Mouse (Mus musculus) layer of hippocampus, adult 9-10 months (tissue): Measurements from ENCODE around the gene Fgg.

Experiments
- DNase-seq: peaks from one replicate; pipeline ENCODE4 v3.0.0; 2022; ENCODE audit warnings: low spot score

Fgg gene

GRCm38 (mm10) chr3:83007557-83007956 is at the start of gene Fgg:
Fgg (plus strand) TSS chr3:83007724.
- DNase-seq = no peak

- no peak for DNase-seq
These were observed 36.5 kb upstream of the Fgg start for GRCm38 (mm10) chr3:82971046-82971445.

DNA sequence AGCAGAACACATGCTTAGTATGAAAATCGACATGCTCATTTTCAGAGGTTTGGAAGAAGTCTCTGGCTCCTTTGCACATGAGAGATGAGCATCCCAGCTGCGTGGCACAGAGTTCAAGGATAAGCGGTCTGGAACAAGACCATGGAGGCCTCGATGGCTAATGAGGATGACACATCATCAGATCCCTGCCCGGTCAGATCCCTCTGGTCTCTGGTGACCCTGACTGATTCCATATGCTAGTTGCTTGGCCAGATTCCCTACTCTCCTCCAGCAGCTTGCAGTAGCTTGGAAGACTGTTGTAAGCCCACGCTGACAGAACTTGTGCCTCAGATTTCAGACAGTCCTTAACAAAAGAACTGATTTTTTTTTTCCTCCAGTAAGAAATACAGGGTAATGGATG is 26.7 kb upstream of the Fgg start:
- DNase-seq = no peak

DNA sequence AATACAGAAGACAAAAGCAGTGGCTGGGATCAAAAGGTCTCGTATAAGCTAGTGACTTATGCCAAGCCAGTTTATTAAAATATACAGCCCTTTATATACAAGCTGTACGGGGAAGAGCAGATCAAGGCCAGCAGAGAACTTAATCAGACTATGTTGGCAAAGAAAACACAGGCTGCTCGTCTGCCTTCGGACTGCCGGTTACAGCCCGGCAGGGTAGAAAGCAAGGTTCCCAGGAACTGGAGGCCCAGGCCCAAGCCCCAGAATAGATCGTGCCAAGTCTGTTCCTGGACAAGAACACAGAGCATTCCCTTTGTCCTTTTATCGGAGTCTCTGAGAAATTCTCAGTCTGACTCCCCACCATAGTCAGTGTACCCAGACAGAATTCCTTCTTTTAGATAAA is 25.7 kb upstream of the Fgg start:
- no peak for DNase-seq

- no peak for DNase-seq
These were observed 22.7 kb upstream of the Fgg start for GRCm38 (mm10) chr3:82984840-82985239.

DNA sequence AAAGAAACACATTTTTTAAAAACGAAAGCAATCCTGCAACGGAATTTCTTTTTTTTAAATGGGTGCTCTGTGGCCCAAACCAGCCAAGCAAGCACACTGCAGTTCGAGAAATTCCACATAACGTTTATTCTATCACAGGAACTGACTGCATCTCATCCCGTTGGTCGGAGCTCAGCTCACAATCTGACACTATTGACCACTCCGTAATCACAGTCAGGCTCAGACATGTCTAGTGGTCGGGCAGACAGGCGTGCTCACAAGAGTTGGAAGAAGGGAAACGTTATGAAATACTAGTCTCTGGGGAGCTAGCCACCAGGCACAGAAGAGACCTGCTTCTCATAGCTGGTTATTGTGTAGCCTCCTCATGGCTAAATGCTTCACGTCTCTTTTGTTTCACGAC is 15.6 kb upstream of the Fgg start:
- DNase-seq = no peak

DNA sequence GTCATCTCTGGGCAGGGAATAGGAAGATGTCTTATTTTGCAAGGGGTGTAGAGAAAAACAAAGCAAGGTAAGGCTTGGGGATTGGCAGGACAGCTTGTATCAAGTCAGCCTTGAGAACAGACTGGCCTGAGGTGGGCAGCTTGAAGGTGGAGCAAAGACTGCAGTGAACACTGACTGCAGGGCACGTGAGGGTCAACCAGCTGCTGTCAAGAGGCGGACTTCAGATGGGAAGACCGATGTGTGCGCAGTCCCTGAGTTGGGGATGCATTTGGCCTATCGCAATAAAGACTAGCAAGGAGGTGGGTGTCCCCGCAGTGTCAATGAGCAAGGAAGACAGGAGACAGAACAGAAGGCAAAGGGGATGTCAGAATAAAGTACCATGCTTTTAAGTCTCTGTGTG is 14.6 kb upstream of the Fgg start:
- no peak for DNase-seq

- DNase-seq = no peak
These were observed 12.2 kb upstream of the Fgg start for GRCm38 (mm10) chr3:82995368-82995767.

DNA sequence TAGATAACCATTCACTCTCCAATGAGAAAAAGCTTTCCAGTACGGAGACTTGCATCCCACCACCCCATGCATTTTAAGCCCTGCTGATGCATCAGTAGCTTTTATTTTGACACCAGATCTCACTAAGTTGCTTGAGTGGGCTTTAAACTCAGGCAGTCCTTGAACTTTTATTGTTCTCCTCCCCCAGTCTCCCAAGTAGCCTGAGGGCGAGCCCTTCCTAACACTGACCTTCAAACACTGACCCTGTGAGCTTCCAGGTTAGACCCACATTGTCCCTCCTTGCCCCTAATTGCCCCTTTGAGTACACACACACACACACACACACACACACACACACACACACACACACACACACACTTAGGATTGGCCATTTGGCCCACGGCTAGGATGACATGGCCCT is 10.9 kb upstream of the Fgg start:
- no peak for DNase-seq

- DNase-seq = peak; percentile 90
These were observed 8.6 kb upstream of the Fgg start for GRCm38 (mm10) chr3:82998772-82999463.

DNA sequence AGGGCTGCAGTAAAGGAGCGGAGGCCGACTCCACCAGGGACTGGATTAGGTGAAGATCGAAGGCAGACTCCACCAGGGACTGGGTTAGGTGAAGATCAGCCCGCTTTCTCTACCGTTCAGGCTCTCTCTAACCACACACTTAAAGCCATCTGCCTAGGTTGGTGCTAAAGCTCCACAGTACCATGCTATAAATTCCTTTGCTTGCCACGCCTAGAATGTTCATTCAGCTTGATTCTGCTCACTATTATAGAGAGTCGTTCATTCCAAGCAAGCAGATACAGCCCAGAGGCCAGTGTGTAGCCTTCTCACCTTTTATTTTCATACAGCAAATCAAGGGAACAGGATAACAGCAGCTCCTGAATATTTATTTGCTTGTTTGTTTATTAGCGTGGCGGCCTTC is 7.5 kb upstream of the Fgg start:
- no peak for DNase-seq

DNA sequence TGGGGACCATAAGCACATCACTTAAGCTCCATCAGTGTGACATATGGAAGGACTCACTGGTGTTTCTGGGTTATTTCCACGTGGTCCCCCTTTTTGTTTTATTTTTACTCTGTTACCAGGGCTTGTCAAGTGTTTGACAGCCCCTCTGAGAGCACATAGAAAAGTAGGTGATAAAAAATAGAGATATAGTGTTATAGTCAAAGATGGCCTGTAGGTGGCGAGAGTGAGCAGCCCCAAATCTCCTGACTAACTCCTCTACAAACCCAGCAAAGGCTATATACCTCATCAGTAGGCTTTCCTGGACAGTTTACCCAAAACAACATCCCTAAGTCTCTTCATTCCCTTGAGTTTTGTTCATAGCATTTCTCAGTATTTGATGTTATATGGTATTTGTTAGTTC is 5.3 kb upstream of the Fgg start:
- no peak for DNase-seq

DNA sequence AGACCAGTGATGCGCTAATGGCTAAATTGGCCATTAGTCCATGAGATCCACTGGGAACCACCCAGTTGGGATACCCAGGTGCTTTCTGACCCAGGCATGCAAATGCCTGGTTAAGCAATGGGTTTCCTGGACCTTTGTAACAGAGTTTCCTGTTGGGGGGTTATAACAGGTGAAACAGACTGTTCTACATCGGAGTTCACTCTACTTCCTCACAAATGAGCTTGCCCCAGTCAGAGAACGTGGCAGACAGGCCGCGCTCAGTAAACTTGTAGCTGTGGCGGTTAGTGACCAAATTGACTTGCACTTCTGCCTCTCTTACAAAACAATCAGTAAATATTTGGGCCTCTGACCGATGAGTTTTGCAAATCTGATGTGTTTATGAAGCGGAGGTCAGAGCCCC is 4.5 kb upstream of the Fgg start:
- no peak for DNase-seq

DNA sequence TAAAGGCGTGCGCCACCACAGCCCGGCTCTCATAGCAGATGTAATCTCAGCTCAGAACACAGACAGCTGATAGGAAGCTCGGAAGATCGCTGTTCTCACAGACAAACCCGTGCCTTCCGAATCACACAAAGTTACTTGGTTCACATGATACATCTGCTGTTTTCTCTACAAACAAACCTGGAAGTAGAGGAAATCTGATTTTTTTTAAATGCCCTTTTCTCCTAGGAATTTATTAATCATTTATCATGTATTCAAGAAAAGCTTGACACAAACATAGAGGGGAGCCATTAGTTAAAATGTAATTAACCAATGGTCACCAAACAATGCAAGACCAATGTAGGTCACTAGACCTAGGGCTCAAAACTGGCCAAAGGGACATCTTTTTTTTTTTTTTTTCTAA is 2.7 kb upstream of the Fgg start:
- no peak for DNase-seq

DNA sequence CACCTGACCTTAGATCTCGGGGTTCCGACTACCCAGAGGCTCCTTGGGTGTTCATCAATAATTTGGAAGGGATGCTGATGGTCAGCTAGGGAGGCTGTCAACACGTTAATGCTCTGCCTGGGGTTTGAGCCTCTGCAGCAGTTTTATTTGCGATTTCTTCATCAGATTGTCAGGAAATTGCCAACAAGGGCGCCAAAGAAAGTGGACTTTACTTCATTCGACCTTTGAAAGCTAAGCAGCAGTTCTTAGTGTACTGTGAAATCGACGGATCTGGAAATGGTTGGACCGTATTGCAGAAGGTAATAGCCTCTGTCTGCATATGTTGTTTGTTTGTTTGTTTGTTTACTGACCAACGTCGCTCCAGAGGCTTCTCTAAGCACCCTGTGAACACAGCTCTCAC is 2.8 kb downstream of the Fgg start:
- DNase-seq = no peak

DNA sequence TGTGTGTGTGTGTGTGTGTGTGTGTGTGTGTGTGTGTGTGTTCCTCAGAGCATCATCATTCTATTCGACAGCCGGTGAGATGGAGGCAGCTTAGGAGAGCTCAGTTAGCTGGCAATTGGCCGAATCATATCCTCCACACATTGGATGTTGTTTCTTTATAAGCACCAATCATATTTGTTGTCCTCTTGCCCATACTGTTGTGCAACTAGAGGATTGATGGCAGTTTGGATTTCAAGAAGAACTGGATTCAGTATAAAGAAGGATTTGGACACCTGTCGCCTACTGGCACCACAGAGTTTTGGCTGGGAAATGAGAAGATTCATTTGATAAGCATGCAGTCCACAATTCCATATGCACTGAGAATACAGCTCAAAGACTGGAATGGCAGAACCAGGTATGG is 3.6 kb downstream of the Fgg start:
- no peak for DNase-seq

GRCm38 (mm10) chr3:83011565-83011964 is 4.0 kb downstream of the Fgg start:
- no peak for DNase-seq

DNA sequence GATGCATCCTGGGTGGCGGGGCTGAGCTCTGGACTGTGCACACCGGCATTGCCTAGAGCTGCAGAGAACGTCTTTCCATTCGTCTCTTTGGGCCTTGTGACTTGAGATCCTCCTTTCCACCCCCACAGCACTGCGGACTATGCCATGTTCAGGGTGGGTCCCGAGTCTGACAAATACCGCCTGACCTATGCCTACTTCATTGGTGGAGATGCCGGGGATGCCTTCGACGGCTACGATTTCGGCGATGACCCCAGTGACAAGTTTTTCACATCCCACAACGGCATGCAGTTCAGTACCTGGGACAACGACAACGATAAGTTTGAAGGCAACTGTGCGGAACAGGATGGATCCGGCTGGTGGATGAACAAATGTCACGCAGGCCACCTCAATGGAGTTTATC is 5.1 kb downstream of the Fgg start:
- DNase-seq = no peak

GRCm38 (mm10) chr3:83013951-83014350 is 6.4 kb downstream of the Fgg start:
- DNase-seq = no peak

- no peak for DNase-seq
These were observed 8.7 kb downstream of the Fgg start for GRCm38 (mm10) chr3:83016236-83016635.

GRCm38 (mm10) chr3:83020387-83020786 is 12.9 kb downstream of the Fgg start:
- no peak for DNase-seq

GRCm38 (mm10) chr3:83021176-83021575 is 13.7 kb downstream of the Fgg start:
- DNase-seq = no peak

- no peak for DNase-seq
These were observed 17.5 kb downstream of the Fgg start for GRCm38 (mm10) chr3:83025036-83025435.

- DNase-seq = no peak
These were observed 18.2 kb downstream of the Fgg start, which contains the start of gene Fga for GRCm38 (mm10) chr3:83025475-83026301. Fga (plus strand) TSS chr3:83026076.
